Mouse (Mus musculus): ENCODE data around the gene Ralgps1. TPM values are rescaled to one million over a fixed set of nuclear protein-coding genes. Genes with fewer than 3 reads are reported as not detected.

Ralgps1 gene
- 48.7 and 52.4 TPM in 2 replicates for polyA plus RNA-seq (2012; rRNA removed)

- peak; percentile 99 to 100 for DNase-seq
- H3K27ac ChIP-seq (ENCODE audit: insufficient read depth, low read length), result peak within 1 kb of the TSS; percentile 85
- H3K4me3 ChIP-seq (replicated peaks; ENCODE audit: insufficient read depth, low read depth, low read length), result peak within 1 kb of the TSS; percentile 95
- peaks cover 17% of the 10 kb centered on the region; the same call in 1 of the 2 replicates for H3K4me1 ChIP-seq (ENCODE audit: control insufficient read depth, insufficient read depth, low read length)
- TF ChIP-seq CTCF (IDR thresholded peaks at IDR 0.05; ENCODE audit: borderline replicate concordance, insufficient read depth, low read depth, low read length), result no peak
- peak; percentile 80 for TF ChIP-seq POLR2A (IDR thresholded peaks at IDR 0.05; ENCODE audit: borderline replicate concordance, insufficient read depth, low read length)
- H3K27me3 ChIP-seq (ENCODE audit: control insufficient read depth, insufficient read depth, low read length), result no peaks in the 10 kb centered on the region
- WGBS, result under 1% methylated on average over 65 of the region's 74 CpGs
Measured at GRCm38 (mm10) chr2:33370777-33371647, at the start of gene Ralgps1. TSS of gene Ralgps1 (minus strand) at chr2:33371486.

- no peak overlapping the region for H3K4me3 ChIP-seq (replicated peaks; ENCODE audit: insufficient read depth, low read depth, low read length)
- DNase-seq, result no peak
- WGBS, result 88% methylated on average over 4 of the region's 4 CpGs
- no peaks in the 10 kb centered on the region for H3K27me3 ChIP-seq (ENCODE audit: control insufficient read depth, insufficient read depth, low read length)
- H3K4me1 ChIP-seq (ENCODE audit: control insufficient read depth, insufficient read depth, low read length), result no peaks in the 10 kb centered on the region
- no peak for TF ChIP-seq POLR2A (IDR thresholded peaks at IDR 0.05; ENCODE audit: borderline replicate concordance, insufficient read depth, low read length)
- no peak for TF ChIP-seq CTCF (IDR thresholded peaks at IDR 0.05; ENCODE audit: borderline replicate concordance, insufficient read depth, low read depth, low read length)
- no peak overlapping the region for H3K27ac ChIP-seq (ENCODE audit: insufficient read depth, low read length)
Measured at GRCm38 (mm10) chr2:33417454-33417853, 46.2 kb upstream of the Ralgps1 start.

GRCm38 (mm10) chr2:33414019-33414418 is 42.7 kb upstream of the Ralgps1 start:
- no peaks in the 10 kb centered on the region for H3K27me3 ChIP-seq (ENCODE audit: control insufficient read depth, insufficient read depth, low read length)
- H3K27ac ChIP-seq (ENCODE audit: insufficient read depth, low read length), result no peak overlapping the region
- TF ChIP-seq CTCF (IDR thresholded peaks at IDR 0.05; ENCODE audit: borderline replicate concordance, insufficient read depth, low read depth, low read length), result no peak
- TF ChIP-seq POLR2A (IDR thresholded peaks at IDR 0.05; ENCODE audit: borderline replicate concordance, insufficient read depth, low read length), result no peak
- no peak overlapping the region for H3K4me3 ChIP-seq (replicated peaks; ENCODE audit: insufficient read depth, low read depth, low read length)
- no peak for DNase-seq
- H3K4me1 ChIP-seq (ENCODE audit: control insufficient read depth, insufficient read depth, low read length), result peaks cover 6% of the 10 kb centered on the region; the same call in 1 of the 2 replicates
- 92% methylated on average over 13 of the region's 13 CpGs for WGBS

- 73% methylated on average over 14 of the region's 14 CpGs for WGBS
- DNase-seq, result no peak
- Histone ChIP-seq H3K27me3 (ENCODE audit: control insufficient read depth, insufficient read depth, low read length) (no peaks in the 10 kb centered on the region), H3K4me1 (ENCODE audit: control insufficient read depth, insufficient read depth, low read length) (peaks cover 6% of the 10 kb centered on the region; the same call in 1 of the 2 replicates), H3K4me3 (replicated peaks; ENCODE audit: insufficient read depth, low read depth, low read length) (no peak overlapping the region), H3K27ac (ENCODE audit: insufficient read depth, low read length) (no peak overlapping the region)
- TF ChIP-seq CTCF (IDR thresholded peaks at IDR 0.05; ENCODE audit: borderline replicate concordance, insufficient read depth, low read depth, low read length) (no peak), POLR2A (IDR thresholded peaks at IDR 0.05; ENCODE audit: borderline replicate concordance, insufficient read depth, low read length) (no peak)
Measured at GRCm38 (mm10) chr2:33412111-33412510, 40.8 kb upstream of the Ralgps1 start.

- peaks cover 5% of the 10 kb centered on the region for H3K4me1 ChIP-seq (ENCODE audit: control insufficient read depth, insufficient read depth, low read length)
- no peaks in the 10 kb centered on the region for H3K27me3 ChIP-seq (ENCODE audit: control insufficient read depth, insufficient read depth, low read length)
- no peak overlapping the region for H3K4me3 ChIP-seq (replicated peaks; ENCODE audit: insufficient read depth, low read depth, low read length)
- no peak for DNase-seq
- TF ChIP-seq POLR2A (IDR thresholded peaks at IDR 0.05; ENCODE audit: borderline replicate concordance, insufficient read depth, low read length) (no peak), CTCF (IDR thresholded peaks at IDR 0.05; ENCODE audit: borderline replicate concordance, insufficient read depth, low read depth, low read length) (no peak)
- H3K27ac ChIP-seq (ENCODE audit: insufficient read depth, low read length), result no peak overlapping the region
- WGBS, result 88% methylated on average over 4 of the region's 4 CpGs
Measured at GRCm38 (mm10) chr2:33403511-33404003, 32.3 kb upstream of the Ralgps1 start.

GRCm38 (mm10) chr2:33402638-33403037 is 31.4 kb upstream of the Ralgps1 start:
- DNase-seq, result no peak
- Histone ChIP-seq H3K27ac (ENCODE audit: insufficient read depth, low read length) (no peak overlapping the region), H3K27me3 (ENCODE audit: control insufficient read depth, insufficient read depth, low read length) (no peaks in the 10 kb centered on the region), H3K4me3 (replicated peaks; ENCODE audit: insufficient read depth, low read depth, low read length) (no peak overlapping the region), H3K4me1 (ENCODE audit: control insufficient read depth, insufficient read depth, low read length) (peaks cover 5% of the 10 kb centered on the region)
- WGBS, result 79% methylated on average over 5 of the region's 5 CpGs
- no peak for TF ChIP-seq CTCF (IDR thresholded peaks at IDR 0.05; ENCODE audit: borderline replicate concordance, insufficient read depth, low read depth, low read length)
- TF ChIP-seq POLR2A (IDR thresholded peaks at IDR 0.05; ENCODE audit: borderline replicate concordance, insufficient read depth, low read length), result no peak

- peak; percentile 57 to 73 for DNase-seq
Measured at GRCm38 (mm10) chr2:33402236-33402635, 30.9 kb upstream of the Ralgps1 start.

More at GRCm38 (mm10) chr2:33402236-33402635, 30.9 kb upstream of the Ralgps1 start:
- peaks cover 5% of the 10 kb centered on the region for H3K4me1 ChIP-seq (ENCODE audit: control insufficient read depth, insufficient read depth, low read length)
- no peaks in the 10 kb centered on the region for H3K27me3 ChIP-seq (ENCODE audit: control insufficient read depth, insufficient read depth, low read length)
- no peak overlapping the region for H3K27ac ChIP-seq (ENCODE audit: insufficient read depth, low read length)
- TF ChIP-seq POLR2A (IDR thresholded peaks at IDR 0.05; ENCODE audit: borderline replicate concordance, insufficient read depth, low read length), result no peak
- TF ChIP-seq CTCF (IDR thresholded peaks at IDR 0.05; ENCODE audit: borderline replicate concordance, insufficient read depth, low read depth, low read length), result peak; percentile 92
- 23% methylated on average over 7 of the region's 7 CpGs for WGBS
- no peak overlapping the region for H3K4me3 ChIP-seq (replicated peaks; ENCODE audit: insufficient read depth, low read depth, low read length)

Data from cerebellum, adult 2 months (tissue).